Mouse (Mus musculus) right cerebral cortex, adult 2 months (tissue): ENCODE results near the gene Eng.

Experiments
- DNase-seq, 2 experiments: peaks; one replicate each; pipeline ENCODE4 v3.0.0; 2021 to 2022; ENCODE audit warnings: low spot score in 2 of 2

Eng gene

DNA sequence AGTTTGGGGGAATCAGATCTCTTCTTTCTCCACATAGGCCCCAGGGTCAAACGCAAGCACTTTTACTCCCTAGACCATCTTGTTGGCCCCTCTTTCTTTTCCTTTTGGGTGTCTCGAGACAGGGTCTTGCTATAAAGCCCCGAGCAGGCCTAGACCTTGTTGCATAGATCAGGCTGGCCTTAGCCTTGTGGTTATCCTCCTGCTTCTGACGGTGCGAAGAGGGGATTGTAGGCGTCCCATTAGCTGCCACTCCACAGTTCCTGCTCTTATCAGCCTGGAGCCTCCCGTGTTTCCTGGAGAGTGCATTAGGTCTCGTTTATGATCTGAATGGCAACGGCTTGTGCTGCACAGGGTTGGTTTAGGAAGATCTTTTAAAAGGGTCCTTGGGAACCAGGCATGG lies 2.3 kb upstream of the Eng start:
- DNase-seq, result no peak

DNA sequence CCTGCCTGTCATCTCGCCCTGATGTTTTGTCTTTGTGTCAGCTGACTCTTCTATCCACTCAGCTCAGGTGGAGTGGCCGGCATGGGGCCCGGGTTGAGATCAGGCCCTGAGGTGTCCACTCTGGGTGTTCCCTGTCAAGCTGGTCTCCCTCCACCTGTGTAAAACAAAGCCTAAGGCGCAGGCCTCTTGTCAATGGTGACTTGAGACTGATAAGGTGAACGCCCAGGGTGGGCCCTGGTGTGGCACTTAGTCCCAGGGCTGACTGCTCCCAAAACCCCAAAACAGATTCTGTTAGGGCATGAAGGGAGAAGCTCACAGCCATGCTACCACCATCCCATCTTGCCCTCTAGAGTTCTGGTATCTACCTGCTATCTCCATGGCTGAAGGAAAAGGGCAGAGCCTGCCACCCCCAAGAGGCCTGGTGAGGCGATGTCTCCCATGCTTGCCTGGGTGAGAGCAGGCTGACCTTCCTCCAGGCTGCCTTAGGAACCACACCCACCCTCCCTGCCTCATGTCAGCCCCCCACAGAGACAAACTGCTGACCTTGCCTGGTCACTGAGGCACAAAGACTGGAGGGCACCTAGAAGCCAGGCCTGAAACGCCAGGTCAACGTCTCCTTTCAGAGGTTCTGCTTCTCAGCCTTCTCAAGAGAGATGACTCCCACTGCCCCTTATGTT lies 1.5 kb upstream of the Eng start:
- no peak for DNase-seq

DNA sequence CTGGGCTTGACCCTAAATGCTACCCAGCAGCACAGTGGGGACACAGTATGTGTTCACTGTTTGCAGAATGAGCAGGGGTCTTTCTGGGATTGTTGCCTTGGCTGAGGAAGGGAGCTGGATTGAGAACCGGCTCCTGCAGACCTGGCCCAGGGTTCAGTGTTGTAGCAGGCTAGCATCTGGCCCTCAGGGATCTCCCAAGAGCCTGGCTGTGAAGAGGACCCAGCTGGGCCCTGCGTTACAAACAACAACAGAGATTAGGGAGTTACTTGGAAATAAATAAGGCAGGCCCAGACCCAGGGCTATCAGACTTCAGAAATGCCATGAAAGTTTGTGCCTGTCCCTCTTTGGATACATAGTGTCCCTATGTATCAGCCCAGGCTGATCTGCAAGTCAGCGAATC lies 748 bp upstream of the Eng start:
- no peak for DNase-seq

DNA sequence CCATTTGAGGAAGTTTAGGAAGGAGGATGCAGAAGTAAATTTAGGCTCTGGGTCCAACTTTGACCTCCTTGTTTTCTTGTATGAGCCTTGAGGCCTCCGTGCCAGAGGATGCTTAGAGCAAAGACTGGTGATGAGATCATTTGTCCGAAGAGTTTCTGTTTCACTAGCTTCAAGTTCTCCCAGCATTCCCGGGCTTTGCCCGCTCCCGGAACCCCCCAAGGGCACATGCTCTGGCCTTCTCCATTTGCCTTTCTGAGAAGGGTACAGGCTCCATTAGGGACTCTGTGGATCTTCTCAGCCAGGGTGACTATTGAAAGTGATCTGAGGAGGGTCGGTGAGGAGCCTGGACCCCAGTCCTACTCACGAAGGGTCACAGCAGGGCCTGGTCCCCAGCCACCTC lies 971 bp downstream of the Eng start:
- no peak for DNase-seq

- DNase-seq, result no peak
Measured at GRCm38 (mm10) chr2:32653764-32654163, 7.4 kb downstream of the Eng start.

DNA sequence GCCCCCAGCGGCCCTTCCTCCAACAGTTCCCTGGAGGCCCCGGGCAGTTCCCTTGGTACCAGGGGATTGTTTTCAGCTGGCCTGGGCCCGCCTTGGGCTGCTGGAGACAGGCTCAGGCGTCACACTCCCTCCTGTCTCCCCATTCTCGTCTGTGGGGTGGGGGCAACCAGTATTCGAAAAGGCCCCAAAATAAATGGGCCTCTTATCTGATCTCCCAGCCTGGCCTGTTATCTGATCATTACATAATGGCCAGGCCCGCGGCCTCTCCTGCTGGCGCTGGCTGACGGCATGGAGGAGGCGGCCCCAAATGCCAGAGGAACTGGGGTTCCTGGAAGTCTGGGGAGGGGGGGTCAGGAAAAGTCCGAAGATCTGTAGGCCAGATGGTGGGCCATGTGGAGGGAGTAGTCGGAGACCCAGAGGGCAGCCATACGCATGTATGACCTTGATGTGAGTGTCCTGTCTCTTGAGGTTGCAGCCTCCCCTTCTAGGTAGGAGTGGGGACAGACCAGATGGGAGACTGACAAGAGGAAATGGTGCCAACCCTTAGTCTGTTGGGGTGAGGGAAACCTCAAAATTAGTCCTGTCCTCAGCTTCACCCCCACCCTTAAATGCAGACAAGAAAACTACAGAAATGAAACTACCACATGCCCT lies 8.5 kb downstream of the Eng start:
- no peak for DNase-seq

- DNase-seq, result no peak
Measured at GRCm38 (mm10) chr2:32655394-32655744, 9.0 kb downstream of the Eng start.

DNA sequence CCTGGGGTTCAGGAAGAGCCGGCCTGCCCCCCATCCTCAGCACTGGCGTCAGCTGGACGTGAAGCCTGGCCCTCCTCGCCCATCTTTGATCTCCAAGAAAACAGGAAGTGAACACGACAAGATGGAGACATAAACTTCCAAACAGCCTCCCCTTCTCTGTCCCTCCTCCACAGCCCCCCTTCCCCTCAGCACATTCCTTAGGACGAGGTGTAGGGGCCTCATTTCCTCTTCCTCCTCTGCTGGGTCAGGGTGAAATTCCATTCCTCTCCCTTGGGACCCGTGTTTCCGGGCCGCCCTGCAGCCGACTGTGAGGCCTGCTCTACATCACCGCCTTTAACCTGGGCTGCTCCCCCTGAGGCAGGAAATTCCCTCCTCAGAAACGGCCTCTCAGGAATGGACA lies 9.4 kb downstream of the Eng start:
- no peak for DNase-seq

DNA sequence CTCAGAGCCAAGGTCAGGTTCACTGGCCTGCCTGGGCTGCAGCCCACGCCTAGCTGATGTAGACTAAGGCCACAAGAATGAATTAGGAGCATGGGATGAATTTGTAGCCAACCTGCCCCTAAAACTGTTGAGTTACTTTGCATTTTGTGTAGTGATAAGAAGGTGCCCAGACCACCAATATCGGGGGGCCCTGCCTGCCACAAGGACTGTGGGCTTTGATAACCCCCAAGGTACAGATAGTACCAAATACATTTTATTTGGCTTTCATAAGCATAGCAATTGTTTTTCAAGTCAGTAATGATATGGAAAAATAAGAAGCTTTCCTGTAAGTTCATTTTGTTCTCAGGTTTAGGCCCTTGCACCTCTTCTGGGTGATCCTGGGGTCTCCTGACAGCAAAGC lies 12.5 kb downstream of the Eng start:
- no peak for DNase-seq

DNA sequence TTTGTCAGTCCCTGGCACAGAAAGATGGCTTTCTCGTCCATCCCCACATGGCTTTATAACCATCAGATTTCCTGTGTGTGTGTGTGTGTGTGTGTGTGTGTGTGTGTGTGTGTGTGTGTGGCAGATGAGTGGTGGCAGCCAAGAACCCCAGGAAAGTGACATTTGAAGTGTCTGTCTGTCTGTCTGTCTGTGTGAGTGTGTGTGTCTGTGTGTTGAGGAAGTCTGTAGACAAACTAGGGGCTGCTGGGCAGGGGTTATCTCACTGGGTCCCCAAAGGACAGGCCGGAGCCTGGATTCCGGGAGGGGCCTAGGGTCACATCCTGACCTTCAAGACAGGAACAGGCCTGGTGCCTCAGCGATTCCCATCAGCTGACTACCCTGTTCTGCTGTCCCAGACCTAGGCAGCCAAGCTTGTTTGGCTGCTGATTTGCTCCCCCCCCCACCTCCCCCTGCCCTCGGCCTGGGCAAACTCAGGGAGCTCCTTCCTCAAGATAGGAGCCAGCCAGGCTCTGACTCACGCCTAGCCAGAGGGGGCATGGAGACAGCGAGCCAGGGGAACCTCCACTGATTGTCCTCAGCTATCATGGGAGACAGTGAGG lies 15.2 kb downstream of the Eng start:
- no peak for DNase-seq

GRCm38 (mm10) chr2:32662291-32662690 lies 15.9 kb downstream of the Eng start:
- DNase-seq, result no peak

DNA sequence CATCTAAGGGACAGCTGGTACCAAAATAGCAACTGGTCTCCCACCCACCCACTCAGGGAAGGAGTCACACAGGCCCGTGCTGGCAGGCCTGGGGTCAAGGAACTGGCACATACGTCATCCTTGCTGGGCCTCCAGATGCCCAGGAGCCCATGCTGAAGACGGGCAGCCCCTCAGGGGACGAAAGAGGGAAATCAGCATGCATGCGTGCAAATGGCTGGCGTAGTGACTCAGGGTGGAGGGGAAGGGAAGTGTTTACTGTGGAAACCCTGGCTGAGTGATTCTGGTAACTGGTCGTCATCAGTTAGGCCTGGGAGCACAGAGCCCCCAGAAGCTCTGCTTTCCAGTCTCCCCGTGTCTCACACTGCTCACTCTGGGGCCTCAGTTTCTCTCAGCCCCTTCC lies 18.9 kb downstream of the Eng start:
- no peak for DNase-seq

- DNase-seq, result no peak
Measured at GRCm38 (mm10) chr2:32665853-32666252, 19.5 kb downstream of the Eng start.

DNA sequence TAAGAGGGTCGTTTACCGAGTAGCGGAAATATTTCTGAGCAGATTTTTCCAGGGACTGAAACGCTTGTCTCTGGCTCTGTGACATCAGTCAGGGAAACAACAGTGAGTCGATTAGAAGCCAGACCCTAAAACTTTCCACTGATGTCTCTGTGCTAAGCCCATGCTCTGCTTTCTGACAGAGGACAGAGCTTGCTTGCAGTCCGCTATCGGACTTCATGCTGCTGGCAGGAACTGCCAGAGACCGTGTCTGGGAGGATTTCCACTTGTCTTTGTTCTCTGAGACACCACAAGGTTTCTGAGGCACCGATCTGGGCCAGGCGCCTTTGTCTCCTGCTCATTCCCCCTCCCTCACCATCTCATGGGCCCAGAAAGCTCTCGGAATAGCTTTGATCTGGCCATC lies 21.4 kb downstream of the Eng start:
- no peak for DNase-seq

DNA sequence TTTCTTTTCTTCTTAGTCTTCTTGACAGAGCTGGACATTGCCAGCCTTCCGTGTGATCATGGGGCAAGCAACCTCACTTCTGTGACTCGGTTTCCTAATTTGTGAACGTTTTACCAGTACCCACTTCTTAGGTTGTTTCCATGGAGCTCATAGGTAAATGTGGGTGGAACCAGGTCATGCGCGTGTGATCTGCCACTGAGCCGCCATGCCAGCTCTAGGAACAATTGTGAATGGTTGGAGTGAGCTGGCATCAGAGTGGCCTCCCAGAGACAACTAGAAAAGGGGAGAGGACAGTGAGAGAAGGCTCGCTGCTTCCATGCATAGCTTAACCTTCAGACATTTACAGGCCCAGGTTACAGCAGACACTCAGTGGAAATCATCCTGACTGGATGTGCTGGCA lies 21.8 kb downstream of the Eng start:
- DNase-seq, result no peak

DNA sequence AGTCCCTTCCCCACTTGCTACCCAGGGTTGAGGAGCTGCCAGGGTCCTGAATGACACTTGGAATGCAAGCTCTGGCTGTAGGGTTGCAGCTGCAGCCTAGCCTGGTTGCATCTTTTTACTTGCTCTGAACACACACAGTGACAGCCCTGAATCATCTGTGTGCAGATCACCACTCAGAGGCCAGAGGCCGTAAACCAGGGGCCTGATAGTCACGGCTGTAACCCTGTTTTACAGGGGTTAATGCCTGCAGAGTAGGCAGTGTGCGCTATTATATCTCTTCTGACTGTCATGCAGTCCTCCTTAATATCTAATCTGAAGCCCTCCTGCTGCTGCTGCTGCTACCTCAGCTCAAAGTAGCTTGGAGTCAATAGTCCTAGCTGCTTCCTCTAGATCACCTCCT lies 23.5 kb downstream of the Eng start:
- no peak for DNase-seq

GRCm38 (mm10) chr2:32671147-32671546 lies 24.8 kb downstream of the Eng start:
- no peak for DNase-seq

DNA sequence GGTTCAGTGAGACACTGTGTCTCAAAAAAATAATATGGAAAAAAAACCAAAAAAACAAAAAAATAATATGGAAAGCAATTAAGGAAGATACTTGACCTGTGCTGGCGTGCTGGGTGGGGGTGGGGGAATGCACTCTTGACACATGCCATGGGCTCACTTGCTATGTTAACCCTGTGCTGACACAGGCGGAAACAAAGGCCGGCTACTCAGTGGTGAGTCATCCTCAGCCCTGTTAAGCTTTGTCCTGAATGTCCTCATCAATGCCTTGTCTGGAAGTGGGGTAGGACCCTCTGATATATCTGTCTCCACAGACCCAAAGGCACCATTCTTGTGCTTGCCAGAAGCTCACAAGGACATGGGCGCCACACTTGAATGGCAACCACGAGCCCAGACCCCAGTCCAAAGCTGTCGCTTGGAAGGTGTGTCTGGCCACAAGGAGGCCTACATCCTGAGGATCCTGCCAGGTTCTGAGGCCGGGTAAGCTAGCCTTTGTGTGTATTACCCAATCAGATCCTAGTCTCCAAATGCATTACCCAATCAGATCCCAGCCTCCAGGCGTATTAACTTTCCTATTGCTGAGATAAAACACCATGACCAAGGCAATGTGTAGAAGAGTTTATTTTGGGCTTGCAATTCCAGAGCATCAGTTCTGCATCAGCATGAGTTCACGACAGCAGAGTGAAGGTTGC lies 25.7 kb downstream of the Eng start:
- DNase-seq, result no peak

DNA sequence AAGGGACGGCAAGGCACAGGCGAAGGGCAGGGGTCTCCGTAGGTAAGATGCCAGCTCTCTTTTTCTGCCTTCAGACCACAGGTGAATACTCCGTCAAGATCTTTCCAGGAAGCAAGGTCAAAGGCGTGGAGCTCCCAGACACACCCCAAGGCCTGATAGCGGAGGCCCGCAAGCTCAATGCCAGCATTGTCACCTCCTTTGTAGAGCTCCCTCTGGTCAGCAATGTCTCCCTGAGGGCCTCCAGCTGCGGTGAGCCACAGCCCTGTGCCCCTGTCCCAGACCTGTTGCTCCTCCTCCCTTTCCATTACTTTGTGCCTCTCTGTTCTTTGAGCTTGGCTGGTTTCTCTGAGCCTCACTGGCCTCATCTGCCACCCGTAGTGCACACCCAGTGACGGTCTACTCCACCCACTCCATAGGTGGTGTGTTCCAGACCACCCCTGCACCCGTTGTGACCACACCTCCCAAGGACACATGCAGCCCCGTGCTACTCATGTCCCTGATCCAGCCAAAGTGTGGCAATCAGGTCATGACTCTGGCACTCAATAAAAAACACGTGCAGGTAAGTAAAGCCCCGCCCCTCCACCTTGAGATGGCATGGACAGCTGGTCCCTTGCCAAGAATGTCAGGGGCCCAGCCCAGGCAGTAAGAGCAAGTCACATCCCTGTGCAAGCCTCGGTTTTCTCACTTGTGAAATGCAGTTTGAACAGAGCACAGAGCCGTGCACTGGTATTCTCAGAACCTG lies 27.0 kb downstream of the Eng start:
- DNase-seq, result no peak

- no peak for DNase-seq
Measured at GRCm38 (mm10) chr2:32676821-32677220, 30.4 kb downstream of the Eng start.

DNA sequence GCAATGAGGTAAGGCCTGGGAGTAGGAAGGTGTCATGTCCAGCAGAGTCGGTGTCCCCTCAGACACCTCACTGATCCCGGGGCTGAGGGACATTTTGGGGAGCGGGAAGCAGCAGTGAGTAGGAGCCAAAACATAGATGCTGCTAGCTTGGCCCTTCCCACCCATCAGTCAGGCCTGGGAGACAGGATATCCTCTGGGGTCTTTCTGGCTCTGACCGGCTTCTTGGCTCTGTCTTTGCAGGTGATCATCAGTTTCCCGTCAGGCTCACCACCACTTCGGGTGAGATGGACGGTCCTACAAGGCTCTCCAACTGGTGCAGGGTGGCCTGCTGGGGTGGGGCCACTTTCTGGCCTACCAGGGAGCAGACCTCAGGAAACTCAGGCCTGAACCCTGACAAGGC lies 31.3 kb downstream of the Eng start:
- DNase-seq, result no peak

GRCm38 (mm10) chr2:32680051-32680451 lies 33.7 kb downstream of the Eng start:
- peak; percentile 68 to 73 for DNase-seq
